Mouse (Mus musculus) heart, embryonic 15.5 days (tissue): Measurements from ENCODE around the gene Ppil1. TPM values are rescaled to one million over a fixed set of nuclear protein-coding genes. Genes with fewer than 3 reads are reported as not detected.
"Not testable (repeated sequence)": the region's sequence is repeated elsewhere in the genome, so short reads cannot be mapped to it uniquely, and the experiment has no call there.

Source experiments
- ATAC-seq: fragments of 200-750 bp; cut with Nextera tagmentation; replicated peaks from 2 replicates; pipeline ENCODE4 v1.8.0; 2017; ENCODE audit warnings: low read depth, moderate TSS enrichment; ENCODE audit not compliant: insufficient number of reproducible peaks, insufficient read depth, low FRiP score
- H3K27ac ChIP-seq: fragments of 300-500 bp; sonication (generic); 2 replicates; pipeline ENCODE4 v1.5.1; 2015; ENCODE audit warnings: mild to moderate bottlenecking, inconsistent platforms
- H3K27me3 ChIP-seq: fragments of 300-500 bp; sonication (generic); 2 replicates; pipeline ENCODE4 v1.6.1; 2015; ENCODE audit warnings: inconsistent platforms
- H3K36me3 ChIP-seq: fragments of 300-500 bp; sonication (generic); 2 replicates; pipeline ENCODE4 v1.6.1; 2015; ENCODE audit warnings: mild to moderate bottlenecking, inconsistent platforms
- H3K4me1 ChIP-seq: fragments of 300-500 bp; sonication (generic); replicated peaks from 2 replicates; pipeline ENCODE4 v1.6.1; 2015; ENCODE audit warnings: inconsistent platforms
- H3K4me2 ChIP-seq: fragments of 300-500 bp; sonication (generic); 2 replicates; pipeline ENCODE4 v1.6.1; 2015; ENCODE audit warnings: inconsistent platforms, mild to moderate bottlenecking, moderate library complexity
- H3K4me3 ChIP-seq: fragments of 300-500 bp; sonication (generic); 2 replicates; pipeline ENCODE4 v1.5.1; 2015; ENCODE audit warnings: mild to moderate bottlenecking, inconsistent platforms
- H3K9ac ChIP-seq: fragments of 300-500 bp; sonication (generic); 2 replicates; pipeline ENCODE4 v1.6.1; 2015; ENCODE audit warnings: mild to moderate bottlenecking, inconsistent platforms
- H3K9me3 ChIP-seq: fragments of 300-500 bp; sonication (generic); replicated peaks from 2 replicates; pipeline ENCODE4 v1.6.1; 2016; ENCODE audit warnings: inconsistent platforms
- WGBS: fragments of 180-500 bp; shearing (Covaris S2); methylation state at CpG from one replicate; pipeline ENCODE4 v1.1.7; 2015; ENCODE audit warnings: mixed read lengths; 5-methylcytosine and 5-hydroxymethylcytosine counted together
- polyA plus RNA-seq: library from polyadenylated mRNA; unstranded; fragments of >200 nt; fragmentation: Nextera tagmentation; extraction: Ambion mirVana; gene quantifications from 2 replicates; pipeline ENCODE4 v1.2.1, GENCODE M21; 2015

Ppil1 gene
- polyA plus RNA-seq, 1 experiment from 2014 or later: 86.8 TPM

GRCm38 (mm10) chr17:29281541-29281940, 17.6 kb upstream of the Ppil1 start:
- Histone ChIP-seq H3K9ac (no peak overlapping the region), H3K4me2 (no peak overlapping the region), H3K27me3 (no peaks in the 10 kb centered on the region), H3K9me3 (no peaks in the 10 kb centered on the region), H3K4me3 (no peak overlapping the region), H3K4me1 (no peaks in the 10 kb centered on the region), H3K36me3 (peaks cover 19% of the 10 kb centered on the region), H3K27ac (no peak overlapping the region)
- 77% methylated on average over 5 of the region's 5 CpGs for WGBS
- ATAC-seq: no peak

GRCm38 (mm10) chr17:29280422-29280821, 16.4 kb upstream of the Ppil1 start:
- Histone ChIP-seq H3K4me2 (no peak overlapping the region), H3K9ac (no peak overlapping the region), H3K4me1 (no peaks in the 10 kb centered on the region), H3K27ac (no peak overlapping the region), H3K36me3 (peaks cover 12% of the 10 kb centered on the region), H3K4me3 (no peak overlapping the region), H3K27me3 (no peaks in the 10 kb centered on the region), H3K9me3 (no peaks in the 10 kb centered on the region)
- WGBS: 87% methylated on average over 5 of the region's 5 CpGs
- ATAC-seq: no peak

- ATAC-seq: no peak
These were observed 9.9 kb upstream of the Ppil1 start for GRCm38 (mm10) chr17:29273889-29274288.

GRCm38 (mm10) chr17:29273156-29273555, 9.2 kb upstream of the Ppil1 start:
- Histone ChIP-seq H3K27me3 (no peaks in the 10 kb centered on the region), H3K4me2 (no peak overlapping the region), H3K36me3 (no peaks in the 10 kb centered on the region; the same call in 1 of the 2 replicates), H3K4me3 (no peak overlapping the region), H3K9me3 (no peaks in the 10 kb centered on the region), H3K27ac (no peak overlapping the region), H3K4me1 (peaks cover 24% of the 10 kb centered on the region), H3K9ac (no peak overlapping the region)
- ATAC-seq: no peak
- 87% methylated on average over 7 of the region's 7 CpGs for WGBS

More at GRCm38 (mm10) chr17:29273889-29274288, 9.9 kb upstream of the Ppil1 start:
- H3K4me2 ChIP-seq: no peak overlapping the region
- H3K4me3 ChIP-seq: no peak overlapping the region
- H3K4me1 ChIP-seq: peaks cover 22% of the 10 kb centered on the region
- no peak overlapping the region for H3K9ac ChIP-seq
- WGBS: 66% methylated on average over 11 of the region's 11 CpGs
- H3K9me3 ChIP-seq: no peaks in the 10 kb centered on the region
- H3K27ac ChIP-seq: no peak overlapping the region
- no peaks in the 10 kb centered on the region; the same call in 1 of the 2 replicates for H3K36me3 ChIP-seq
- H3K27me3 ChIP-seq: no peaks in the 10 kb centered on the region

- ATAC-seq: no peak
- Histone ChIP-seq H3K9me3 (no peaks in the 10 kb centered on the region), H3K4me3 (no peak overlapping the region), H3K4me1 (peaks cover 25% of the 10 kb centered on the region), H3K4me2 (peak overlapping the region; percentile 77; the same call in 1 of the 2 replicates), H3K36me3 (no peaks in the 10 kb centered on the region), H3K27ac (no peak overlapping the region), H3K9ac (no peak overlapping the region), H3K27me3 (no peaks in the 10 kb centered on the region)
- WGBS: 89% methylated on average over 9 of the region's 9 CpGs
These were observed 6.2 kb upstream of the Ppil1 start for GRCm38 (mm10) chr17:29270148-29270698.

GRCm38 (mm10) chr17:29269349-29269706, 5.3 kb upstream of the Ppil1 start:
- ATAC-seq: no peak
- H3K4me3 ChIP-seq: peak overlapping the region; percentile 96
- no peaks in the 10 kb centered on the region for H3K27me3 ChIP-seq
- H3K9me3 ChIP-seq: no peaks in the 10 kb centered on the region
- WGBS: 15% methylated on average over 10 of the region's 10 CpGs
- H3K9ac ChIP-seq: peak overlapping the region; percentile 96
- peaks cover 29% of the 10 kb centered on the region for H3K4me1 ChIP-seq
- H3K36me3 ChIP-seq: no peaks in the 10 kb centered on the region
- peak overlapping the region; percentile 77 for H3K4me2 ChIP-seq
- peak overlapping the region; percentile 97 for H3K27ac ChIP-seq

GRCm38 (mm10) chr17:29268682-29269348, 4.8 kb upstream of the Ppil1 start, which contains the start of gene BC004004:
Gene BC004004 (plus strand): TSS chr17:29268788.
- Histone ChIP-seq H3K4me2 (peak within 1 kb of the TSS; percentile 77), H3K27ac (peak within 1 kb of the TSS; percentile 97), H3K36me3 (no peaks in the 10 kb centered on the region), H3K9ac (peak within 1 kb of the TSS; percentile 96), H3K9me3 (no peaks in the 10 kb centered on the region), H3K27me3 (no peaks in the 10 kb centered on the region), H3K4me1 (peaks cover 28% of the 10 kb centered on the region), H3K4me3 (peak within 1 kb of the TSS; percentile 96)
- peak; percentile 90 for ATAC-seq
- WGBS: under 1% methylated on average over 57 of the region's 63 CpGs

GRCm38 (mm10) chr17:29267931-29268681, 4.1 kb upstream of the Ppil1 start:
- Histone ChIP-seq H3K4me3 (peak overlapping the region; percentile 96), H3K27me3 (no peaks in the 10 kb centered on the region), H3K36me3 (no peaks in the 10 kb centered on the region), H3K4me2 (peak overlapping the region; percentile 77), H3K27ac (peak overlapping the region; percentile 97), H3K9ac (peak overlapping the region; percentile 23; the same call in 1 of the 2 replicates), H3K9me3 (no peaks in the 10 kb centered on the region), H3K4me1 (peaks cover 29% of the 10 kb centered on the region)
- 58% methylated on average over 6 of the region's 6 CpGs for WGBS
- ATAC-seq: no peak

GRCm38 (mm10) chr17:29267040-29267439, 3.1 kb upstream of the Ppil1 start:
- 84% methylated on average over 2 of the region's 2 CpGs for WGBS
- not testable (repeated sequence) for H3K4me3 ChIP-seq, H3K9me3 ChIP-seq, H3K27ac ChIP-seq, H3K27me3 ChIP-seq, H3K9ac ChIP-seq, H3K4me2 ChIP-seq, ATAC-seq, H3K36me3 ChIP-seq
- peaks cover 38% of the 10 kb centered on the region for H3K4me1 ChIP-seq

- no peak for ATAC-seq
- peaks cover 40% of the 10 kb centered on the region for H3K4me1 ChIP-seq
- H3K27ac ChIP-seq: peak overlapping the region; percentile 99
- peaks cover 6% of the 10 kb centered on the region; the same call in 1 of the 2 replicates for H3K36me3 ChIP-seq
- H3K27me3 ChIP-seq: no peaks in the 10 kb centered on the region
- H3K4me3 ChIP-seq: peak overlapping the region; percentile 77; the same call in 1 of the 2 replicates
- H3K9ac ChIP-seq: peak overlapping the region; percentile 77; the same call in 1 of the 2 replicates
- H3K4me2 ChIP-seq: peak overlapping the region; percentile 67
- H3K9me3 ChIP-seq: no peaks in the 10 kb centered on the region
- WGBS: 76% methylated on average over 5 of the region's 5 CpGs
These were observed 774 bp upstream of the Ppil1 start for GRCm38 (mm10) chr17:29264760-29265159.

- Histone ChIP-seq H3K4me2 (peak overlapping the region; percentile 67), H3K9ac (peak overlapping the region; percentile 77), H3K4me1 (peaks cover 48% of the 10 kb centered on the region), H3K27me3 (no peaks in the 10 kb centered on the region), H3K36me3 (peaks cover 6% of the 10 kb centered on the region; the same call in 1 of the 2 replicates), H3K4me3 (peak overlapping the region; percentile 77), H3K9me3 (no peaks in the 10 kb centered on the region), H3K27ac (peak overlapping the region; percentile 99)
- WGBS: under 1% methylated on average over 14 of the region's 14 CpGs
- ATAC-seq: no peak
These were observed 569 bp downstream of the Ppil1 start for GRCm38 (mm10) chr17:29263417-29263816.
